Mouse (Mus musculus) bone marrow macrophage, adult 2 months (primary cell): ENCODE measurements around the gene Mink1.

Experiments used
- CTCF ChIP-seq: IDR thresholded peaks from 2 replicates; pipeline ENCODE4 v1.5.1; 2012; ENCODE audit warnings: low read depth, mild to moderate bottlenecking, low read length, moderate library complexity
- POLR2A ChIP-seq: IDR thresholded peaks from 2 replicates; pipeline ENCODE4 v1.6.1; 2012; ENCODE audit warnings: mild to moderate bottlenecking, low read depth, low read length, borderline replicate concordance

GRCm38 (mm10) chr11:70635601-70636000 lies 72.9 kb downstream of the Mink1 start:
- TF ChIP-seq CTCF, result no peak
- TF ChIP-seq POLR2A, result no peak
